Mouse (Mus musculus): ENCODE results near the gene Sept1. TPM values are rescaled to one million over a fixed set of nuclear protein-coding genes. Genes with fewer than 3 reads are reported as not detected.
A peak's percentile ranks its signal among the peaks of the same experiment; 100 is the strongest.

Sept1 gene
- polyA plus RNA-seq (2014; fragmentation: Nextera tagmentation; extraction: Ambion mirVana): 12.9 and 14.4 TPM in 2 replicates

DNA sequence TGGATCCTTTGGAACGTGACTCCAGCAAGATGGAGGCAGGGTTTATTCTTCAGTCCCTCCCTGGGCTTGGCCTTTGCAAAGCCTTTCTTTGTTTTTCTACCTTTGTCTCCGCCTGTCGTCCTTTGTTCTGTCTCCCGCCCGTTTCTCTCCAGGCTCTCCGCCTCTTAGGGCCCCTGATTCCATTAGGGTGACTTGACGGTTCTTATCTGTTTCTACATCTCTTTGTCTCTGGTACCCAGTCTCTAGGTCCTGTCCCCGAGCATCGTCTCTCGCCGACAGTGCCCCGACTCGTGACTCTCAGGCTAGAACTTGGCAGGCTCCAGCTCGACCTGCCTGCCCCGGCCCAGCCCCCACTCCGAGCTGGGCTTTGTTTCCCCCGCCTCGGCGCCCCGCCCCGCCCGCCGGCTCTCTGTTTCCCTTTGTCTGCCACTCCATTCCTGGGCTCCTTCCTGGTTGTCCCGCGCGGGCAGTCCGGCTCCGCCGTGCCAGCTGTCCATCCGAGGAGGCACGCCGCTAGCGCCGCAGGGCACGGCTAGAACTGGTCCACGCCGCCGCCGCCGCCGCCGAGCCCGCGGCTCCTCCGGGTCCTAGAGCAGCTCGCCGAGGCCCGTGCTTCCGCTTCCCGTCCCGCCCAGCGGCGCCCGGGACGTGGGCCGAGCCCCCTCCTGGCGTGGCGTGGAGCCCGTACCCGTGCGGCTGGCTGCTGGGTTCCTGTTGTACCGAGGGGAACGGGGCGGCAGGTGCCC lies at the start of gene Sept1, which contains the start of gene Zfp553:
TSS of gene Sept1 (minus strand) at position 509 of the 746 bp plus-strand sequence.
TSS of gene Zfp553 (plus strand) at position 440 of the 746 bp plus-strand sequence.
- Histone ChIP-seq H3K4me1 (replicated peaks; ENCODE audit: control insufficient read depth, insufficient read depth, low read length) (peaks cover 18% of the 10 kb centered on the region), H3K9ac (ENCODE audit: low read length) (peak within 1 kb of the TSS; percentile 90), H3K36me3 (ENCODE audit: control insufficient read depth, insufficient read depth, low read length) (peaks cover 45% of the 10 kb centered on the region), H3K9me3 (ENCODE audit: control insufficient read depth, low read length) (no peaks in the 10 kb centered on the region), H3K27ac (ENCODE audit: low read depth) (peak within 1 kb of the TSS; percentile 98), H3K4me3 (ENCODE audit: low read depth, low read length) (peak within 1 kb of the TSS; percentile 78), H3K4me2 (ENCODE audit: low read length) (peak within 1 kb of the TSS; percentile 85), H3K27me3 (replicated peaks; ENCODE audit: control insufficient read depth, insufficient read depth, low read length) (no peaks in the 10 kb centered on the region)
- ATAC-seq (replicated peaks; ENCODE audit: low FRiP score, low TSS enrichment, low read depth): peak; percentile 90
- under 1% methylated on average over 64 of the region's 64 CpGs for WGBS
- peak; percentile 92 for DNase-seq (ENCODE audit: low spot score)

DNA sequence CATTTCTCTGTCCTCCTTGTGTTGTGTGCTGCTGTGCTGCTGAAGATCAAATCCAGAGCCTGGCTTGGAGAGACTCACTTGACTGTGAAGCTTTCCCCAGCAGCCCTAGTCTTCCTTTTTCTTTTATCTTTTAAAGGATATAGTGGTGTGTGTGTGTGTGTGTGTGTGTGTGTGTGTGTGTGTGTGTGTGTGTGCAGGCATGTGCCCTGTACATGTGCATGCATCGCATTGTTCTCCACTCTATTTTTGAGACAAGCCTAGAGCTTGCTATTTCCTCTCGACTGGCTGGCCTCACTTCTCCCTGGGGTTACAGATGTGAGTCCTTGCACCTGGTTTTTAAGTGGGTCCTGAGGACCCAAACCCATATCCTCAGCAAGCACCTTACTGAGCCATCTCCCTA lies 49.3 kb upstream of the Sept1 start:
- Histone ChIP-seq H3K36me3 (ENCODE audit: control insufficient read depth, insufficient read depth, low read length) (no peaks in the 10 kb centered on the region), H3K9me3 (ENCODE audit: control insufficient read depth, low read length) (no peaks in the 10 kb centered on the region), H3K27me3 (replicated peaks; ENCODE audit: control insufficient read depth, insufficient read depth, low read length) (no peaks in the 10 kb centered on the region), H3K4me3 (ENCODE audit: low read depth, low read length) (no peak overlapping the region), H3K4me1 (replicated peaks; ENCODE audit: control insufficient read depth, insufficient read depth, low read length) (no peaks in the 10 kb centered on the region), H3K27ac (ENCODE audit: low read depth) (no peak overlapping the region), H3K9ac (ENCODE audit: low read length) (no peak overlapping the region), H3K4me2 (ENCODE audit: low read length) (no peak overlapping the region)
- ATAC-seq (replicated peaks; ENCODE audit: low FRiP score, low TSS enrichment, low read depth) (no peak), DNase-seq (ENCODE audit: low spot score) (no peak)
- 89% methylated on average over 2 of the region's 2 CpGs for WGBS

DNA sequence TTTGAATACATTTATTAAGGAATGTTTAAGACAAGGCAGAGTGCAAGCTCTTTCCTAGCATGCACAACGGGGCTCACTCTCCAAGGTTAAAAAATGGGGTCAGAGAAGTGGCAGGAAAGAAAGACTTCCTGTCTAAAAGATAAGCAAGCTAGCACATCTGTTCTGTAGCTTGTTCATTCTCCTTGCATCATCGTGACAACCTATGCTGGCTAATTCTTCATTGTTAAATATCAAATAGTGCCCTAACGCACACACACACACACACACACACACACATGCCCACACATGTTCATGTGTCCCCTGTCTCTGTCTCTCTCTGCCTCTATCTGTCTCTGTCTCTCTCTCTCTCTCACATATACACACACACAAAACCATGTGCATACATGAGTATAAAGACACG lies 48.2 kb upstream of the Sept1 start:
- 58% methylated on average over 4 of the region's 4 CpGs for WGBS

DNA sequence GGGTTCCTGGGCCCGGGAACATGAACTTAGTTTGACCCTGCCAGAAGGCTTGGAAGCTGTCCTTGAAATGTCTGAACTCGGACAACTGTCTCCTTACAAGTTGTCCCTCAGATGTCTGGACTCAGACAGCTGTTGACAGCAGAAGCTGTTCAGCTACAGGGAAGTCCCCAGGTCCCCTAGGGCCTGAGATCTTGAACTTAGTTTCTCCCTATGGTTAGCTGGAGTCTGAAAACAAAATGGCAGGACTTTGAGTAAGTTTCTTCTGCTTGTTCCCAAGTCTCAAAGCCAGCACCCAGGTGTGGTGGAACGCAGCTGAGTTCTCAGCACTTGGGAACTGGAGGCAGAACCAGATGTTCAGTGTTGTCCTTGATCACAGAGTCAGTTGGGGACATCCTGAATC lies 47.2 kb upstream of the Sept1 start:
- no peaks in the 10 kb centered on the region for H3K9me3 ChIP-seq (ENCODE audit: control insufficient read depth, low read length)
- H3K36me3 ChIP-seq (ENCODE audit: control insufficient read depth, insufficient read depth, low read length): no peaks in the 10 kb centered on the region
- H3K27me3 ChIP-seq (replicated peaks; ENCODE audit: control insufficient read depth, insufficient read depth, low read length): no peaks in the 10 kb centered on the region
- ATAC-seq (replicated peaks; ENCODE audit: low FRiP score, low TSS enrichment, low read depth) (no peak), DNase-seq (ENCODE audit: low spot score) (no peak)
- no peak overlapping the region for H3K27ac ChIP-seq (ENCODE audit: low read depth)
- no peaks in the 10 kb centered on the region for H3K4me1 ChIP-seq (replicated peaks; ENCODE audit: control insufficient read depth, insufficient read depth, low read length)
- H3K9ac ChIP-seq (ENCODE audit: low read length): no peak overlapping the region
- 53% methylated on average over 3 of the region's 3 CpGs for WGBS
- no peak overlapping the region for H3K4me2 ChIP-seq (ENCODE audit: low read length)
- no peak overlapping the region for H3K4me3 ChIP-seq (ENCODE audit: low read depth, low read length)

More for the DNA sequence above, 48.2 kb upstream of the Sept1 start:
- Histone ChIP-seq H3K4me2 (ENCODE audit: low read length) (no peak overlapping the region), H3K4me3 (ENCODE audit: low read depth, low read length) (no peak overlapping the region), H3K4me1 (replicated peaks; ENCODE audit: control insufficient read depth, insufficient read depth, low read length) (no peaks in the 10 kb centered on the region), H3K9me3 (ENCODE audit: control insufficient read depth, low read length) (no peaks in the 10 kb centered on the region), H3K9ac (ENCODE audit: low read length) (no peak overlapping the region), H3K27ac (ENCODE audit: low read depth) (no peak overlapping the region), H3K27me3 (replicated peaks; ENCODE audit: control insufficient read depth, insufficient read depth, low read length) (no peaks in the 10 kb centered on the region), H3K36me3 (ENCODE audit: control insufficient read depth, insufficient read depth, low read length) (no peaks in the 10 kb centered on the region)
- DNase-seq (ENCODE audit: low spot score) (no peak), ATAC-seq (replicated peaks; ENCODE audit: low FRiP score, low TSS enrichment, low read depth) (no peak)

DNA sequence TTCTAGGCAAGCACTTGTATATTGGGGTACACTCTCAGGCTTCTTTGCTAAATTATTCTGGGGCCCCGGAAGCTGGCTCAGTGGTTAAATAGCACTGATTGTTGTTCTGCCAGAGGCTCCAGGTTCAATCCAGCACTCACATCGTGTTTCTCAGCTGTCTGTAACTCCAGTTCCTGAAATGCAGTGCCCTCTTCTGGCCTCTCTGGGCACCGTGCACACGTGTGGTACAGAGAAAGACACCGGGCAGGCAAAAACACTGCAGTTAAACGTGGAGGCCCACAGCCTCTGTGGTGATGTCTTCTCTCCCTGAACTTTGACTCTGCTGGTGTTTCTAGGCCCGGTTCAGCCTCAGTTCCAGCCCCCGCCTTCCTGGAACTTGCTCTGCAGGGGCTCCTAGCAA lies 45.4 kb upstream of the Sept1 start:
- WGBS: 28% methylated on average over 8 of the region's 8 CpGs
- H3K36me3 ChIP-seq (ENCODE audit: control insufficient read depth, insufficient read depth, low read length): no peaks in the 10 kb centered on the region
- no peak for DNase-seq (ENCODE audit: low spot score)
- H3K27ac ChIP-seq (ENCODE audit: low read depth): no peak overlapping the region
- no peak overlapping the region for H3K9ac ChIP-seq (ENCODE audit: low read length)
- H3K9me3 ChIP-seq (ENCODE audit: control insufficient read depth, low read length): no peaks in the 10 kb centered on the region
- ATAC-seq (replicated peaks; ENCODE audit: low FRiP score, low TSS enrichment, low read depth): no peak
- no peak overlapping the region for H3K4me3 ChIP-seq (ENCODE audit: low read depth, low read length)
- no peak overlapping the region for H3K4me2 ChIP-seq (ENCODE audit: low read length)
- H3K27me3 ChIP-seq (replicated peaks; ENCODE audit: control insufficient read depth, insufficient read depth, low read length): no peaks in the 10 kb centered on the region
- peaks cover 4% of the 10 kb centered on the region; the same call in 1 of the 2 replicates for H3K4me1 ChIP-seq (replicated peaks; ENCODE audit: control insufficient read depth, insufficient read depth, low read length)

DNA sequence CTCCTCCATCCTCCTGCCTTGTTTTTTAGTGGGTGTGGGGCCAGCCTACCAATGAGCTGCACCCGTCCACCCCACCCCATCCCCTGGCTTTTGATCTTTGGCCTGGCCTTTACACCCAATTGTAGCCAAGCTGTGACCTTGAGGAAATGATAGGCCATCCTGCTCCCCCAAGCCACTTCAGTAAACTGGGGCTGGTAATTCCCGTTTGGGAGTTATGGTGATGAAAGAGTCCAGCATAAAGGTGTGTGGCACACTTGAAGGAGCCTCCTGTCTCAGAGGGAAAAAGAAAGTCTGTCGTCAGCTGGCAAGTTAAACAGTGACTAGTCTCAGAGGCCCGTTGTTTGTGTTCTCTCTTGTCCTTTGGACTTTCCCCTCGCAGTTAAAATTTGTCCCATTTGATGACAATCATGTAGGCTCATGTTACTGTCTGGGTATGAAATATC lies 43.6 kb upstream of the Sept1 start:
- H3K4me1 ChIP-seq (replicated peaks; ENCODE audit: control insufficient read depth, insufficient read depth, low read length): peaks cover 14% of the 10 kb centered on the region
- ATAC-seq (replicated peaks; ENCODE audit: low FRiP score, low TSS enrichment, low read depth): peak; percentile 37; the same call in 1 of the 2 replicates
- H3K9me3 ChIP-seq (ENCODE audit: control insufficient read depth, low read length): no peaks in the 10 kb centered on the region
- no peak for DNase-seq (ENCODE audit: low spot score)
- H3K36me3 ChIP-seq (ENCODE audit: control insufficient read depth, insufficient read depth, low read length): peaks cover 9% of the 10 kb centered on the region
- peak overlapping the region; percentile 62 for H3K27ac ChIP-seq (ENCODE audit: low read depth)
- no peak overlapping the region for H3K4me3 ChIP-seq (ENCODE audit: low read depth, low read length)
- H3K27me3 ChIP-seq (replicated peaks; ENCODE audit: control insufficient read depth, insufficient read depth, low read length): no peaks in the 10 kb centered on the region
- no peak overlapping the region for H3K4me2 ChIP-seq (ENCODE audit: low read length)
- WGBS: 56% methylated on average over 5 of the region's 5 CpGs
- H3K9ac ChIP-seq (ENCODE audit: low read length): no peak overlapping the region

DNA sequence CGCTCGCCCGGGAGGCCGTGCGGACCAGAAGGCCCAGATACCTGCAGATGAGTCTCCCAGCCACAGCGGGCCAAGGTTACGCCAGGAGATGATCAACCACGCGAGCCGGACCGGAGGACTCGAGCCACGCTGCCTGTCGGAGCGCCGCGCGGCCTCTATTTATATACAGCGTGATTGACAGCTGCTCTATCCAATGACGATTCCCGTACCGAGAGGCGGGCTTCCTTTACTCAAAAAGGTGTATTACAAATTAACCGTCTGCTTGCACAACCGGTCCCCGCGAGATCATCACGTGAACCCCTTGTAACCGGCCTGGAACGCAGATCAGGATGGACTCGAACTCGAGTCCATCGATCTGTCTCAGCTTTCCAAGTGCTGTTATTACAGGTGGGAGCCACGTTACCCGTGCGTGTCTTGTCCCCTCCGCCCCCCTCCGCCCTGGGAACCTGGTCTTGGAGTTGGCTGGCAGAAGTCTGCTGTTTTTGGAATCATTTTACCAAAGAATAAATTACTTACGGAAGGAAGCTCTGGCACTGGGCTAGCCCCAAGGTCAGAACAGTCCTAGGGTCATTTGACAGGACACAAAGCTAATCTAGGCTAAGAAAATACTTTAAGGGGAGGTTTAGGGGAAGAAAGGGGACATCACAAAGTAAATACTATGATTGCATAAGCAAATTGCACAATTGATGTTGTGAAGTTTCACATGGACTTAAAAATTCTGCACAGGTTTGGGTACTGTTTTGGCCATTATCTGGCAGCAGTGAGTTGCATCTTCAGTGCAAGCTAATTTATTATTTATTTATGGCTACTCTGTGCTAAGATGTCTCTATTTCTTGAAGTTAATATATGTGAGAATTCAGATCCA lies 41.2 kb upstream of the Sept1 start, which contains the start of gene Sephs2:
TSS of gene Sephs2 (minus strand) at position 131 of the 865 bp plus-strand sequence.
- peak within 1 kb of the TSS; percentile 83 for H3K4me2 ChIP-seq (ENCODE audit: low read length)
- H3K4me1 ChIP-seq (replicated peaks; ENCODE audit: control insufficient read depth, insufficient read depth, low read length): peaks cover 14% of the 10 kb centered on the region
- H3K9me3 ChIP-seq (ENCODE audit: control insufficient read depth, low read length): no peaks in the 10 kb centered on the region
- 3% methylated on average over 39 of the region's 39 CpGs for WGBS
- peak; percentile 99 for DNase-seq (ENCODE audit: low spot score)
- H3K9ac ChIP-seq (ENCODE audit: low read length): peak within 1 kb of the TSS; percentile 95
- H3K4me3 ChIP-seq (ENCODE audit: low read depth, low read length): peak within 1 kb of the TSS; percentile 90
- H3K27me3 ChIP-seq (replicated peaks; ENCODE audit: control insufficient read depth, insufficient read depth, low read length): no peaks in the 10 kb centered on the region
- ATAC-seq (replicated peaks; ENCODE audit: low FRiP score, low TSS enrichment, low read depth): peak; percentile 87
- H3K36me3 ChIP-seq (ENCODE audit: control insufficient read depth, insufficient read depth, low read length): peaks cover 22% of the 10 kb centered on the region
- H3K27ac ChIP-seq (ENCODE audit: low read depth): peak within 1 kb of the TSS; percentile 91

DNA sequence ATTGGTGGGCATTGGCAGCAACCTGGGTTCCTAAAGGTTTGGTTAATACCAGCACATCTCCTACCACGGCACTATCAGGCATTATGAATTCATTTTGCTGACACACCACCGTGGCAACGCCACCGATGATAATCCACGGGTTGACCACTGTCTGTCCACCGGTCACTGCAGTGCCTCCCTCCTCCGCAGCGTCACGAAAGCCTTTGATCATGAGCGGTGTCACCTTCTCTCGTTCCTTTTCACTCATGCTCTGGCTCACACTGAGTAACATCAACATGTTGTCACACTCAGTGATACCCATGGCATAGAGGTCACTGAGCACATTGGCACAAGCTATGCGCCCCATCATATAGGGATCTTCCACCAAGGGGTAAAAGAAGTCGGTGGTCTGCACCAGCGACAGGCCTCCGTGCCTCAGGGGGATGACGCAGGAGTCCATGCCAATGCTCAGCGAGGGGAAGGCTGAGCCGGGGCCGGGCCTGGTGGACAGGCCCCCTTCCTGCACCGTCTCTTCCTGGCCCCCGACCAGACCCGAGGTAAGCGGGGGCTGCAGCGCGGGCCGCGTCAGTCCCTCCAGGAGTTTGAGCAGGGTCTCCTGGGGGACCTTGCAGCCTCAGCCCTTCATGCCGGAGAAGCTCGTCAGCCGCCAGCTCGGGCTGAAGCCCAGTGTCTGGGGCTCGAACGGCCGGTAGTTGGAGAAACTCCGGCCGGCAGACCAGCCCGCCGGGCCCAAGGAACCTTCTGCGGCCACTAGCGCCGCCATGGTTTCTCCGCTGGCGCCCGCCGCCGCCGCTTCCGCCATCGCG lies 40.4 kb upstream of the Sept1 start:
- DNase-seq (ENCODE audit: low spot score): no peak
- 0 out of 2 replicates have a peak, but pooled peaks cover 7% of the 10 kb centered on the region for H3K9me3 ChIP-seq (ENCODE audit: control insufficient read depth, low read length)
- H3K4me1 ChIP-seq (replicated peaks; ENCODE audit: control insufficient read depth, insufficient read depth, low read length): peaks cover 14% of the 10 kb centered on the region
- H3K4me3 ChIP-seq (ENCODE audit: low read depth, low read length): peak overlapping the region; percentile 90
- ATAC-seq (replicated peaks; ENCODE audit: low FRiP score, low TSS enrichment, low read depth): peak; percentile 60
- 17% methylated on average over 50 of the region's 50 CpGs for WGBS
- H3K9ac ChIP-seq (ENCODE audit: low read length): peak overlapping the region; percentile 95
- peak overlapping the region; percentile 91 for H3K27ac ChIP-seq (ENCODE audit: low read depth)
- peak overlapping the region; percentile 83 for H3K4me2 ChIP-seq (ENCODE audit: low read length)
- H3K27me3 ChIP-seq (replicated peaks; ENCODE audit: control insufficient read depth, insufficient read depth, low read length): no peaks in the 10 kb centered on the region
- H3K36me3 ChIP-seq (ENCODE audit: control insufficient read depth, insufficient read depth, low read length): peaks cover 22% of the 10 kb centered on the region
